Mouse (Mus musculus) lung, postnatal 0 days (tissue): ENCODE results near the gene Gas2l1.

Experiments used
- CTCF ChIP-seq: IDR thresholded peaks from 2 replicates; pipeline ENCODE4 v1.5.1; 2016; ENCODE audit warnings: antibody characterized with exemption, mild to moderate bottlenecking
- EP300 ChIP-seq: IDR thresholded peaks from 2 replicates; pipeline ENCODE4 v1.6.1; 2016; ENCODE audit warnings: antibody characterized with exemption, mild to moderate bottlenecking, control low read depth

DNA sequence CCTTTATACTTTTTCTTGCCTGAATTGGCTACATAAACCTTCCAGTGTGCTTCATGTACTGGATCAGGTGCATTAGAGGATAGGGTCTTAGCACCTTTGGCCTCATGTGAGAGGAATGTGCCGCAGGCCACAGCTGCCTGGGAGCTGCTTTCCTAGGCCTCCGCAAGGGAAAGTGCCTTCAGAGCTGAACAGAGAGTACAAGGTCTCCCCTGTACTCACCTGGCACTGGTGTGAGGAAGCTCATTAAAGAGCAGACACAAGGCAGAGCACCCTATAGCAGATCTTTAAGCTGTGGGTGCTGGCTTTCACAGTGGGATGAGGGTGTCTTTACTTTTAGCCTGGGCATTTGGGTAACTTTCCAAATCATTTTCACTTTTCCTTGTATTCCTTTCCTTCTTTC lies 59.6 kb downstream of the Gas2l1 start:
- no peak for TF ChIP-seq CTCF
- no peak for TF ChIP-seq EP300
